Mouse (Mus musculus): ENCODE data around the gene Gm16867. TPM values are rescaled to one million over a fixed set of nuclear protein-coding genes. Genes with fewer than 3 reads are reported as not detected.
"Not testable (repeated sequence)": the region's sequence is repeated elsewhere in the genome, so short reads cannot be mapped to it uniquely, and the experiment has no call there.

The Gm16867 gene
- polyA plus RNA-seq, 1 experiment from 2014 or later = not detected

GRCm38 (mm10) chr14:69448845-69449244 is 54.3 kb downstream of the Gm16867 start:
- H3K4me3 ChIP-seq; H3K9ac ChIP-seq; H3K36me3 ChIP-seq; ATAC-seq (ENCODE audit: low read depth); H3K27me3 ChIP-seq; H3K4me1 ChIP-seq (replicated peaks); H3K27ac ChIP-seq (replicated peaks); H3K9me3 ChIP-seq; H3K4me2 ChIP-seq: not testable (repeated sequence)
- WGBS = no CpG with 5 or more reads among the region's 10 CpGs

- H3K9ac ChIP-seq; H3K4me3 ChIP-seq; H3K27me3 ChIP-seq; H3K36me3 ChIP-seq; H3K27ac ChIP-seq (replicated peaks); H3K4me1 ChIP-seq (replicated peaks); H3K4me2 ChIP-seq; H3K9me3 ChIP-seq; ATAC-seq (ENCODE audit: low read depth): not testable (repeated sequence)
- WGBS = no CpG with 5 or more reads among the region's 1 CpGs
Observed at GRCm38 (mm10) chr14:69447006-69447405, 56.2 kb downstream of the Gm16867 start.

- not testable (repeated sequence) for H3K36me3 ChIP-seq; H3K27me3 ChIP-seq; H3K9ac ChIP-seq; ATAC-seq (ENCODE audit: low read depth); H3K9me3 ChIP-seq; H3K4me3 ChIP-seq; H3K4me1 ChIP-seq (replicated peaks); H3K27ac ChIP-seq (replicated peaks); H3K4me2 ChIP-seq
- WGBS = no CpG with 5 or more reads among the region's 7 CpGs
Observed at GRCm38 (mm10) chr14:69443092-69443692, 60.0 kb downstream of the Gm16867 start.

GRCm38 (mm10) chr14:69440955-69441354 is 62.2 kb downstream of the Gm16867 start:
- not testable (repeated sequence) for H3K27ac ChIP-seq (replicated peaks); H3K9me3 ChIP-seq; ATAC-seq (ENCODE audit: low read depth); H3K4me1 ChIP-seq (replicated peaks); H3K9ac ChIP-seq; H3K4me3 ChIP-seq; H3K4me2 ChIP-seq; H3K27me3 ChIP-seq; H3K36me3 ChIP-seq
- WGBS = no CpG with 5 or more reads among the region's 7 CpGs

- not testable (repeated sequence) for H3K9ac ChIP-seq; ATAC-seq (ENCODE audit: low read depth); H3K4me3 ChIP-seq; H3K36me3 ChIP-seq; H3K4me1 ChIP-seq (replicated peaks); H3K27ac ChIP-seq (replicated peaks); H3K9me3 ChIP-seq; H3K4me2 ChIP-seq; H3K27me3 ChIP-seq
- WGBS = no CpG with 5 or more reads among the region's 7 CpGs
Observed at GRCm38 (mm10) chr14:69438678-69439214, 64.4 kb downstream of the Gm16867 start.

GRCm38 (mm10) chr14:69421003-69421402 is 82.2 kb downstream of the Gm16867 start:
- H3K4me2 ChIP-seq; H3K4me3 ChIP-seq; H3K27ac ChIP-seq (replicated peaks); H3K9me3 ChIP-seq; H3K4me1 ChIP-seq (replicated peaks); H3K9ac ChIP-seq; ATAC-seq (ENCODE audit: low read depth); H3K27me3 ChIP-seq; H3K36me3 ChIP-seq: not testable (repeated sequence)
- no CpG with 5 or more reads among the region's 7 CpGs for WGBS

GRCm38 (mm10) chr14:69417545-69417944 is 85.6 kb downstream of the Gm16867 start:
- not testable (repeated sequence) for ATAC-seq (ENCODE audit: low read depth)

More at GRCm38 (mm10) chr14:69417545-69417944, 85.6 kb downstream of the Gm16867 start:
- H3K4me2 ChIP-seq; H3K9me3 ChIP-seq; H3K4me1 ChIP-seq (replicated peaks); H3K36me3 ChIP-seq; H3K27me3 ChIP-seq; H3K9ac ChIP-seq; H3K27ac ChIP-seq (replicated peaks); H3K4me3 ChIP-seq: not testable (repeated sequence)
- WGBS = no CpG with 5 or more reads among the region's 7 CpGs

Other genes starting within 250 kb of the Gm16867 start
- gene Synb, start 209.1 kb downstream of the Gm16867 start, polyA plus RNA-seq (2015; fragmentation: Nextera tagmentation; extraction: Ambion mirVana) = not detected in 2 replicates
- not detected in 2 replicates for gene Gm27179, start 9.2 kb upstream of the Gm16867 start, polyA plus RNA-seq (2015; fragmentation: Nextera tagmentation; extraction: Ambion mirVana)
- gene Entpd4b, start 52.1 kb upstream of the Gm16867 start, polyA plus RNA-seq (2015; fragmentation: Nextera tagmentation; extraction: Ambion mirVana) = 16.0 TPM in 2 replicates